Mouse (Mus musculus): Measurements from ENCODE around the gene Pnmal2.
"Not testable (repeated sequence)": the region's sequence is repeated elsewhere in the genome, so short reads cannot be mapped to it uniquely, and the experiment has no call there.

The Pnmal2 gene

DNA sequence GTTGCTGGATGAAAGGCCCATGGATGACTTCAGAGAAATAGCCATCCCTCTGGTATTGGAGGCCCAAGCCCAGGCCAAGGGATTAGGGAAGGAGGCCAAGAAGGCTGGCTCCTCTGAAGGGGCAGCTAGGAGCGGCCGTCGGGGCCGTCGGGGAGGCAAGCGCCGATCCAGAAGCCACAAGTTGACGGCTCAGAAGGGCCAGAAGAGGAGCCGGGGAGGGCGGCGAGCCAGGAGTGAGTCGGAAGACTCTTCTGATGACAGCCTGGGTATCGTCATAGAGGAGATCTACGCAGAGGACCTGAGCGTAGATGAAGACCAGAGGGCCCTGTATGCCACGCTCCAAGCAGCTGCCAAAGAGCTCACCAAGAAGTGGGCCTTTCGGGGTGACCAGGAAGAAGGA lies 937 bp downstream of the Pnmal2 start:
- DNase-seq (ENCODE audit: low spot score): no peak

- DNase-seq (ENCODE audit: low spot score): no peak
These were observed 2.2 kb downstream of the Pnmal2 start for GRCm38 (mm10) chr7:16946441-16947348.

- DNase-seq (ENCODE audit: low spot score): no peak
These were observed 2.9 kb downstream of the Pnmal2 start for GRCm38 (mm10) chr7:16947349-16947895.

GRCm38 (mm10) chr7:16947959-16948361 lies 3.5 kb downstream of the Pnmal2 start:
- no peak for DNase-seq (ENCODE audit: low spot score)

DNA sequence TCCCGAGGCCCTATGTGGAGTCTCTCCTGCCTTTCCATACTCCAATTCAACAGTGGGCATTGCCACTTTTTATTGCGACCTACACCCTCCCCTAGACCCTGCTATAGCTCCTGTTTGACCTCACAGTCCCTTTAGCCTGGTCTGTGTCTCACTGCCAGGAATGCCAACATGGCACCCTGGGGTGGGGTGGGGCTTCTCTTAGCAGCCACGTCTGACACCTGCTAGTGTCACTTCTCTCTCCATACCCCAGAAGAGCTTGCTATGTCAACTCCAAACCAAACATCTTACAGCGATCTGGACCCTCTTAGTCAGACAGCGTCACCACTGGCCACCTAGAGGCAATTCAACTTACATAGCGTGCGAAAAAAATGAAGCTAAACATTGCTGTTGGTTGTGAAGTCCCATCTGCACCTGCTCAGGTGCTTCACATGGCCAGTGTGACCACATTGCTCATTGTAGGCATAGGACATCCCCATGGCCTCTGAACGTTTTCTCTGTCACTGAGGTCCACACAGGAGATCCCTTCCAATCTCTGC lies 4.5 kb downstream of the Pnmal2 start:
- no peak for DNase-seq (ENCODE audit: low spot score)

DNA sequence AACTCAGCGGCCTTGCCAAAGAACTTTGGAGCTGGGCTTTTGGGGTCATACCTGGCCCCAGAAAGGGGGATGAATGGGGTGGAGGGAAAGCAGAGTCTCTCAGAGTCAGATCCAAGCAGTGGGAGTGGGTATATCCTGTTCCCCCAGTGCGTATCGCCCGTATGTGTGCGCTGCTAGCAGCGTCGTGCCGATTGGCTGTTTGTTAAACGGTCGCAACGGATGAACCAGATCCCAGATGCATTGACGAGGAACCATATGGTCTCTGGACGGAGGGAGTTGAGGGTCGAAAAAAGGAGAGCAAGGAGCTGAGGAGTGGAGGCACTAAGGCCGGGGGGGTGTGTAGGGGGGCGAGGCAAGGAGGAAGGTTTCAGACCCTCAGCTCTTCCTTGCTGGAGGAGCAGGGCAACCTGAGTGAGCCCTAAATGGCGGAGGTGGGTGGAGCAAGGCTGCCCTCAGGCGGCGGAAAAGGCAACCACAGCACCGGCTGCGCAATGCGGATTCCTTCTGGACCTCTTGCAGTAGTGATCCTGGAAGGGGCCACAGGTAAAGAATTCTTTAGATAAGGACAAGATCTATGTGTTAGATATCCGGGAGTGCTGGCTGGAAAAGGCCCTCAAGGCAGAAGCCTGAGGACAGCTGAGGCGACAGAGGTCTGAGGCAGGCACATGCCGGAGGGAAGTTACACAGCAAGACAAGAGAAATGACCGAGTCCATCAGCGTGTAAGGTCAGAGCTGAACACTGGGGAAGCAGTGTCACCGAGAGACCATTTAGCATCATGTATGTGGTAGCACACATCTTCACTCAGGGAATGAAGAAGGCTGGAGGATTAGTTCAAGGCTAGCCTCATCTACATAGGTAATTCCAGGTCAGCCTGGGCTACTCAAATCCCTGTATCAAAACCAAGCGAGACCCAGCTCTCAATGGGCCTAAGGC lies 5.7 kb downstream of the Pnmal2 start:
- peak; percentile 89 for DNase-seq (ENCODE audit: low spot score)

- DNase-seq (ENCODE audit: low spot score): peak; percentile 90
These were observed 6.6 kb downstream of the Pnmal2 start for GRCm38 (mm10) chr7:16950861-16951635.

DNA sequence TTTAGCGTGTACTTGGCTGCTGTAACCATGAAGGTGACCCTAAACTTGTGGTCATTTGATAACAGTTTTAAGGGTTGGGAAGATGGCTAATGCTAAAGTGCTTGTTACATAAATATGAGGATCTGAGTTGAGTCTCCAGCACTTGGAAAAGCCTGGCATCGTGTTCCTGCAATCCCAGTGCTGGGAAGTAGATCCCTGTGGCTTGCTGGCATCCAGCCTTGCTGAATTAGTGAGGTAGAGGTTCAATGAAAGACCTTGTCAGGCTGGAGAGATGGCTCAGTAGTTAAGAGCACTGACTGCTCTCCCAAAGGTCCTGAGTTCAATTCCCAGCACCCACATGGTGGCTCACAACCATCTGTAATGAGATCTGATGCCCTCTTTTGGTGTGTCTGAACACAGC lies 9.3 kb downstream of the Pnmal2 start:
- not testable (repeated sequence) for DNase-seq (ENCODE audit: low spot score)

GRCm38 (mm10) chr7:16955712-16956111 lies 11.2 kb downstream of the Pnmal2 start:
- DNase-seq (ENCODE audit: low spot score): no peak

- peak; percentile 45 for DNase-seq (ENCODE audit: low spot score)
These were observed 12.2 kb downstream of the Pnmal2 start for GRCm38 (mm10) chr7:16956410-16957265.

DNA sequence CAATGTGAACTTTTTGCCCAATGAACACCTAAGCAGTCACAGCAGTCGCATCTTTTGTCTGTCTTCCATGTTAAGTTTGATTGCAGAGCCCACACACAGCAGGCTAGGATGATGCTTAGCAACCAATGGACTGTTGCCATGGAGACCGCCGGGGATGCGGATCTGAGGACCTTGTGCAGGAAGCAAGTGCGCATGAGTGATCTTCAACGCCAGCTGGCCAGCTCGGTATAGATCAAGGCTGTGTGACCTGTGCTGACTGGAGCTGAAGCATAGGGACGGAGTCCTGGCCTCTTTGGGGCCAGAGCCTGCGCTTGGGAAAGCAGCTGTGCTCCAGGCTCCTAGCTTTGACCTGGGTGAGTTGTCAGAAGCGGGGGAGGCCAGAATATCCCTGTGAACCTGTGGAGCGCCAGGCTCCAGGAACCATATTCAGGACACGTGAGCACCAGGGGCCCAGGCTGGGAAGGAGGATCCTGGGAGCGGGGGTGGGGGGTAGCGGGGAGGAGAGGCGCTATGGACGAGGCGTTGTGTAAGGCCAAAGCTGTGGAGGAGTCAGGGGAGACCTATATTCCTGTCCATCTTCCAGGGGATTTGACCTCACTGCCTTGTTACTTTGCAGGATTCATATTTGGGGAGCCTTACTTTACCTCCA lies 15.2 kb downstream of the Pnmal2 start, which contains the start of gene Pnmal1:
Gene Pnmal1 (plus strand): TSS at position 141 of the 649 bp plus-strand sequence.
- DNase-seq (ENCODE audit: low spot score): peak; percentile 96

- DNase-seq (ENCODE audit: low spot score): no peak
These were observed 17.2 kb downstream of the Pnmal2 start for GRCm38 (mm10) chr7:16961678-16962077.

DNA sequence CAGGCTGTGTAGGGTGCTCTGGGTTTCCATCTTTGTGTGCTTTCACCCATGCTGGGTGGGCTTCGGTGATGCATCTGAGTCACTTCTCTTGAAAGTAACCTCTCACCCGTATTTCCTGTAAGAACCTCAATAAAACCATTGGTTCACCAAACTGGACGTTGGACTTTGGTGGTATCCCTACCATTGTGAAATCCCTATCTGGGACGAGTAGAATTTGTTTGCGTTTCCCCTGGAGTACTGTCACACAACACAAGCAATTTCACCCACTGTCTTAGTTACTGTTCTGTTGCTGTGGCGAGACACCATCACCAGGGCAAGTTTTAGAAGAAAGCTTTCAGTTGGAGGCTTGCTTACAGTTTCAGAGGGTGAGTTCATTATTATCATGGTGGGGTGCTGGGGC lies 23.9 kb downstream of the Pnmal2 start:
- DNase-seq (ENCODE audit: low spot score): no peak

DNA sequence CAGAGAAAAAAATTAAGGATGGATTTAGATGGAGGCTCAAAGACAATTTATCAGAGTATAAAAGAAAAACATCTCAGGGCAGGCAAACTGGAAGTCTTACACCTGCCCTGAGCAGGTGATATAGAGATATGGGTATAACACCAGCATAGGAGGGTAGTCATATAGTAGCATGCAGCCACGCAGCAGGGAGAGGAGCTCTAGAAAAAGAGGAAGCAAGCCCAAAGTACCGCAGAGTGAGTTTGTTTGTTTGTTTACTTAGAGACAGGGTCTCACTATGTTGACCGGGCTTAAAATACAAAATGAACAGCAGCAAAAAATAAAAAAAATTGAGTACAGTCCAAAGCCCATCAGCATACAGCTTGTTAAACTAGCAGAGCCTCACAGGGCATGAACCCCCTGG lies 26.7 kb downstream of the Pnmal2 start:
- no peak for DNase-seq (ENCODE audit: low spot score)

GRCm38 (mm10) chr7:16974018-16974417 lies 29.5 kb downstream of the Pnmal2 start:
- DNase-seq (ENCODE audit: low spot score): no peak

DNA sequence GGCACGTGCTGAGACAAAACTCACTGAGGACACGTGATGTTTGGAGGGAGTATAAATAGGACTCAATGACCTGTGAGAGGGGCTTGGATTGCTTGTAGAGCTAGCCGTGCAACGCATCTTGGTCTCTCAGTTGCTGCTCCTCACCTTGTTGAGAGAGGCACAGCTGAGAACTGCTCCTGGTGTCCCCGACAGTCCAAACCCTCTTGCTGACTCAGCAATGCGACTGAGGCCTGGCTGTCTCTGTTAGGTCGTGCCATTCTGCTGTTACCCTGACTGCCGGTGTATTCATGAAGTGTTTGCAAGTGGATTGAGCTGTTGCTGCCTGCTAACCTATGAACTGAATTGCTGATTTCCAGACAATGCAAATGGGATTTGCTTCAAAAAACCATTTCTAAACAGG lies 31.8 kb downstream of the Pnmal2 start:
- no peak for DNase-seq (ENCODE audit: low spot score)

DNA sequence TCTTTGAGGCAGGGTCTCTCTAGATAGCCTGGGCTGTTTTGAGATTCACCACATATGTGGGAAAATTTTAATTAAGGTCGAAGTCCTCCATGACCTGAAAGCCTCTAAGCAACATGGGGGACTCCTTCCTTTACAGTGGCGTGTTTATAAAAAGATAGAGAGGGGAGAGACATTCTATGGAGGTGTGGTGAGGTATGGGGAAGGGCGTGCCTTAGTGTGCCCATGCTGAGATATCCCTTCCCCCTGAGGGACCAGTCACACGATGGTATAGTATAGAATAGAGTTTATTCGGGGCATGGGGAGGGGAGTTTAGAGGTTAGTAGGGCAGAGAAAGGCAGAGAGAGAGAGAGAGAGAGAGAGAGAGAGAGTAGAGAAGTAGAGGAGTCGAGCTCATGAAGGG lies 33.7 kb downstream of the Pnmal2 start:
- DNase-seq (ENCODE audit: low spot score): no peak

- no peak for DNase-seq (ENCODE audit: low spot score)
These were observed 34.1 kb downstream of the Pnmal2 start for GRCm38 (mm10) chr7:16978593-16978992.

DNA sequence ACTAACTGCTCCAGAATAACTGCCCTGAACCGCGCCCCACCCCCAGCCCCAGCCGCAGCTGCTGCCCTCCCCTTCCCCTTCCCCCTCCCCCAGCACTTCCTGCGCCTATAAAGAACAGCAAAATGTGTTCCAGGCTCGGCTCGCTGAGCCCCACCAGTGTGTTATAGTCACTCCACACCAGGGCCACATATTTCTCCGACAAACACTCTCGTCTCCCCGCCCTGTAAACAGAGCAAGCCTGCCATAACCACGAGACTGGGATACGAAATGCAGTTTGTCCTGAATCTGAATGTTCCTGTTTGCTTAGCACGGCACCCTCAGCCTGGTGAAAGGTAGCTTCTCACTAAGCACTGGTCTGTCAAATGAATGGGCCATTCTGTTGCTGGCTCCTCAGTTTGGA lies 35.9 kb downstream of the Pnmal2 start:
- peak; percentile 54 for DNase-seq (ENCODE audit: low spot score)

Measured in embryo, embryonic 10 days (tissue).